Mouse (Mus musculus) brain, embryonic 14.5 days (tissue): ENCODE measurements around the gene Dnajc11.

ENCODE experiments used
- CTCF ChIP-seq: fragments of 200-500 bp; IDR thresholded peaks from 2 replicates; pipeline ENCODE4 v1.5.1; 2012; ENCODE audit warnings: inconsistent platforms, mild to moderate bottlenecking, moderate library complexity, borderline replicate concordance; ENCODE audit not compliant: insufficient read depth, insufficient read length; ENCODE audit errors: extremely low read depth
- POLR2A ChIP-seq: fragments of 200-500 bp; IDR thresholded peaks from 2 replicates; pipeline ENCODE4 v1.6.1; 2012; ENCODE audit warnings: mild to moderate bottlenecking, inconsistent platforms, borderline replicate concordance; ENCODE audit not compliant: poor library complexity, insufficient read depth, insufficient read length, severe bottlenecking; ENCODE audit errors: extremely low read depth

- TF ChIP-seq POLR2A, result no peak
- TF ChIP-seq CTCF, result peak; percentile 42; the same call in 1 of the 2 replicates
These were observed 40.2 kb upstream of the Dnajc11 start for GRCm38 (mm10) chr4:151893241-151893640.
